Mouse (Mus musculus) large intestine, adult 2 months (tissue): Measurements from ENCODE around the gene Mrpl55. TPM values are rescaled to one million over a fixed set of nuclear protein-coding genes. Genes with fewer than 3 reads are reported as not detected.

Experiments used
- DNase-seq: peaks from one replicate; pipeline ENCODE4 v3.0.0-alpha.2; 2012; ENCODE audit warnings: low read depth, low spot score
- WGBS: fragments of 180-500 bp; shearing (Covaris S2); methylation state at CpG from one replicate; pipeline ENCODE4 v1.1.7; 2018; 5-methylcytosine and 5-hydroxymethylcytosine counted together
- polyA plus RNA-seq: library from polyadenylated mRNA; depleted of rRNA; stranded (reverse); fragments of >200 nt; gene quantifications from 2 replicates; pipeline ENCODE4 v1.2.3, GENCODE M21; 2012; rRNA removed

Mrpl55 gene
- polyA plus RNA-seq, 1 experiment, result 36.9 TPM

- no peak for DNase-seq
- 9% methylated on average over 3 of the region's 3 CpGs for WGBS
Measured at GRCm38 (mm10) chr11:59226251-59226650, 24.0 kb downstream of the Mrpl55 start.

GRCm38 (mm10) chr11:59226787-59227603 lies 24.7 kb downstream of the Mrpl55 start:
- WGBS, result under 1% methylated on average over 21 of the region's 21 CpGs
- DNase-seq, result no peak

GRCm38 (mm10) chr11:59227604-59228121 lies 25.4 kb downstream of the Mrpl55 start:
- 1% methylated on average over 51 of the region's 51 CpGs for WGBS
- DNase-seq, result no peak

DNA sequence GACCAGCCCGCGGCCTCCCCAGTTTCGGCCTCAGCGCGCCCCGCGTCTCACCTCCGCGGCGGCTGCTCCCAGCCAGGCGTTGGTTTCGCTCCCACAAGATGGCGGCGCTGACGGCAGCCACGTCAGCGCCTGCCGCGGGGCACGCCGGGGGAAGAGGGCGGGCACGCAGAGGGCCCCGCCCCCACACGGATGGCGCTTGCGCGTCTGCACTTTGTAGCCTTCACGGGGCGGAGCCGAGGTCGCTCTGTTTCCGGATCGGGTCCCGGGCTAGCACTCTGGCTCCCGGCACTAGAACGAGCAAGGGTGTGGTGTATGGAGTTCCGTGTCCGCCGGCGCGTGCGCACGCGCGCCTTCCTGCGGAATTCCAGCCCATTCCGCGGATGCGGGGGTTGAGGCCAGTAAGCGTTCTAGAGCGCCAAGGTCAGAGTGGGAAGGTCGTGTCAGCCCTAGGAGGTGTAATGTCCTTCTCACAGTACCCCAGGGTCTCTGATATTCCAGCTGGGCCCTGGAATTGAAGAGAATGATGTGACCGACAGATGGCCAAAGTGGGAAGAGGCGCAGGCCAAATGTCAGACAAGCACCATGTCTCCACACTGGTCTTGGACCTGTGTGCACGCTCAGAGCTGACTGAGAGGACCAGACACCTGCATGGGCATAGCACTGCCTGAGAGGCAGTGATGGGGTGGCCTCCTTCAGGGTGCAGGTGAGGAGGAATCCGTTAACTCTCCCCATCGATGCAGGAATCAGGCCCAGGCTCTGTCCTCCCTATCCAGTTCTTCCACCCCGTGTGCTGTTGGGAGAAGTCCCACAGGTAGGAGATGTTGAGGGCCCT lies 26.1 kb downstream of the Mrpl55 start, which contains the start of gene Arf1:
Gene Arf1 (minus strand): TSS at position 149 of the 832 bp plus-strand sequence.
- WGBS, result 4% methylated on average over 59 of the region's 59 CpGs
- peak; percentile 75 for DNase-seq

DNA sequence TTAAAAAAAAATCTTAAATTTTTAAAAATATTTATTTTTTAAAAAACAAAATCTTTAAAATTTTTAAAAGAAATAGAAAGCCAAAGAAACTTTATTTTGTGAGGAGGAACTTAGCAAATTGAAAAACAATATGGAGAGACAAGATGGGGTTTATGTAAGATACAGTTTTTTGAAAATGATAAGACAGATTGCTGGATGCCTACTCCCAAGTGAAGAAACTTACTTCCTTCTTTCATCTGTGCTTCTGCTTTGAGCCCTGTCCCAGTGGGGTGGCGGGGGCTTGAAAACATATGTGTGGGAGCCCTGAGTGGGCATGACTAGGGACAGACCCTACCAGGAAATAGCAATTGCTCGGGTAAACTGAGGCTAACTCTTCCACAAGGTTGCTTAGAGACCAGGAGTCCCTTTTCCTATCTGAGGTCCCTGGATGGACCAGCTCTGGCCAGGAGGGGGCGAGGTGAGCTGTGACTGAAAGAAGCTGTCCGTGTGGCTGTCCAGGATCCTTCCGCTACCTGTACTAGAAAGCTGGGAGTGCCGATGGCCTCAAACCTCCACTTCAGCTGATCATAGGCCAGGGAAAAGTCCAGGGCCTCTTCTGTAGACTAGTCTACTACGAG lies 28.0 kb downstream of the Mrpl55 start:
- no peak for DNase-seq
- WGBS, result 12% methylated on average over 7 of the region's 7 CpGs

DNA sequence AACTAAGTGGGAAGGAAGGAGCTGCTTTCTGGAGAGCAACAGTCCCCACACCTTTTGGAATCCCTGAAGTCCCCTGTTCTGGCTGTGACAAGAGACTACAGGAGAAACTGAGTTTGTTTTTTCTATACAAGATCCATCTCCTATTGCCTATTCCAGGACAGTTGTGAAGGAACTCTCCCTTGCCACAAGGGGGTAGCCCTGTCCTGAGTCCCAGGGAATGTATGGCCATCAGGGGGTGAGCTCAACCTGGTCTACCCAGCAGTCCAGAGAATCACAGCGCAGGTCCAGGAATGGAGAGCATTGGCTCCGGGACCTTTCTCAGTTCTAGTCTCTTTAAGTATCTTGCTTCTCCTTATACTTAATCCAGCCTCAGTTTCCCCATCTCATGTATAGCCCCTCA lies 30.5 kb downstream of the Mrpl55 start:
- DNase-seq, result no peak
- WGBS, result 63% methylated on average over 2 of the region's 2 CpGs

- no peak for DNase-seq
- 6% methylated on average over 15 of the region's 15 CpGs for WGBS
Measured at GRCm38 (mm10) chr11:59238525-59239427, 36.5 kb downstream of the Mrpl55 start.

DNA sequence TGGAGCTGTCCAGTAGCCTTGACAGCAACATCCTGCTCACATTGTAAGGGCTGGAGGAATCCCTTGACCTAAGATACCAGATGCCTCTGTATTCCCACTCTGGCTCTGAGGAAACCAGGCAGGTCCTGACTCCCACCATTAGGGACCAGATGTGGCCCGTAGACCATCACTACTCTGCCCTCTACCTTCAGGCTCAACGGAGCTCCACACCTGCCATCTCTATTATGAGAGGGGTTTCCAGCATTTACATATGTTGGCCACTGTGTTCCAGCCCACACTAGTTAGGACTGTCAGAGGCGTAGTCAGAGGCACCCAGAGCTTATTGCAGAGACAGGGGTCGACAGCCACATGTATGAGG lies 37.1 kb downstream of the Mrpl55 start:
- WGBS, result 55% methylated on average over 4 of the region's 4 CpGs
- no peak for DNase-seq

DNA sequence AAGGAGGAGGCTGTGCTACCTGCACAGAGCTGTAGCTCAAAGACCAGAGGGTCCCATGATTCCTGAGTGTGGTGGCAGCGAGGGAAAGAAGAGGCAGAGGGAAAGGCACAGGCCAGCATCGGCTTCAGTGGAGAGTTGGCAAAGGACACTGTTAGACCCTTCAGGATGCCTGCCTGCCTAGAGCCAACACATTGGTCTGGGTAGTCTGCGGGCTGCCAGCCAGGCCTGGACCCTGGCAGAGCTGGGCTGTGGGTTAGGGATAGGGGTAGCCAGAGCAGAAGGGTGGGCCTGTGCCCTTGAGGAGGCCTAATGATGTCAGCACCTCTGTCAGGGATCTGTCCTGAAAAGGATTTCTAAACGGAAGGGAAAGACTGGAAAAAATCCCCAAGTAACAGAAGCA lies 37.5 kb downstream of the Mrpl55 start:
- 88% methylated on average over 4 of the region's 4 CpGs for WGBS
- no peak for DNase-seq

- no peak for DNase-seq
- WGBS, result 12% methylated on average over 3 of the region's 3 CpGs
Measured at GRCm38 (mm10) chr11:59241841-59242240, 39.6 kb downstream of the Mrpl55 start.

DNA sequence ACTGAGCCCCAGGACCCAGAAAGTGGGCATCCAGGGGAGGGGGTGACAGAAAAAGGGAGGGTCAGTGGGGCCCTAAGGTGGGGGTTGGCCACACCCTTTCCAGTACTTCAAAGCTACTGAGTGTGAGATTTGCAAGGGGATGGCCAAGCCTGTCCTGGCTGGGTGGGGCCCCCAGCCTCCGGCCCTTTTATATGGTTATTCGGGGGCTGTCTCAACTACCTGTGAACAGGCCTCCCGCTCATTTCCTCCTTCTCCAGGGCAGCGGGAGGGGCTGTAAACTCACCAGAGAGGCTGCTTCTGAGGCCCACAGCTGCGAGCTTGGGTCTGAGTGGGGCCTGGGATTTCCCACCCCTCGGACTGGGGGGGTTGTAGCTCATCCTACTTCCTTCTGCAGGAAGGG lies 41.6 kb downstream of the Mrpl55 start:
- WGBS, result 14% methylated on average over 6 of the region's 6 CpGs
- no peak for DNase-seq

DNA sequence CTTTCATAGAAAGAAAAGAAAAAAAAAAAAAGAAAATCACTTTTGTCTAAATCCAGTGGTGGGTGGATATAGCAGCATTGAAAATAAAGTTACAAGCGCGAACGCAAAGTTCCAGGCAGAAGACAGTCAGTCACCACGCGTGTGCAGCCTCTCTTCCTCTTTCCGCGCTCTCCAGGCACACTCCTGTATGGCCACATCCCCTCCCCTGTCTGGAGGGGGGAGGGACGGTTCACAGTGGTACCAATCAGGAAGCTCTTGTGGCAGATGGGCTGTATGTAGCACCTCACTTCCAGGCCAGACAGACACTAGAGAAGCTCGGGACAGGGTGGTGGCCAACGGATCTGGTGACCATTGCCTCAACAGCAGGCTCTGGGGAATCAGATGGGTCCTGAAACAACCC lies 45.8 kb downstream of the Mrpl55 start:
- no peak for DNase-seq
- 49% methylated on average over 10 of the region's 10 CpGs for WGBS

Other genes starting within 250 kb of the Mrpl55 start
- gene Hist3h2a, start 247.8 kb upstream of the Mrpl55 start, polyA plus RNA-seq, result 11.6 and 13.1 TPM in 2 replicates
- 0.15 and 0.22 TPM in 2 replicates for gene Trim17, start 247.8 kb upstream of the Mrpl55 start, polyA plus RNA-seq
- 15.4 and 21.9 TPM in 2 replicates for gene Trim11, start 224.4 kb upstream of the Mrpl55 start, polyA plus RNA-seq
- 0.62 and 0.92 TPM in 2 replicates for gene Obscn, start 66.1 kb upstream of the Mrpl55 start, polyA plus RNA-seq
- gene Iba57, start 38.7 kb upstream of the Mrpl55 start, polyA plus RNA-seq, result 4.7 and 7.1 TPM in 2 replicates
- gene Gjc2, start 19.3 kb upstream of the Mrpl55 start, polyA plus RNA-seq, result 1.7 and 2.5 TPM in 2 replicates
- 143 and 195 TPM in 2 replicates for gene Guk1, start 10.3 kb upstream of the Mrpl55 start, polyA plus RNA-seq
- 21.1 and 21.6 TPM in 2 replicates for gene 2310033P09Rik, start 5.8 kb downstream of the Mrpl55 start, polyA plus RNA-seq
- 693 and 778 TPM in 2 replicates for gene Arf1, start 25.8 kb downstream of the Mrpl55 start, polyA plus RNA-seq
- gene Wnt3a, start 88.3 kb downstream of the Mrpl55 start, polyA plus RNA-seq, result not detected in 2 replicates
- 1.0 and 1.4 TPM in 2 replicates for gene Wnt9a, start 104.4 kb downstream of the Mrpl55 start, polyA plus RNA-seq
- gene Prss38, start 173.2 kb downstream of the Mrpl55 start, polyA plus RNA-seq, result not detected in 2 replicates
- 3.8 and 4.9 TPM in 2 replicates for gene Jmjd4, start 247.6 kb downstream of the Mrpl55 start, polyA plus RNA-seq
- gene Snap47, start 248.7 kb downstream of the Mrpl55 start, polyA plus RNA-seq, result 21.6 and 21.7 TPM in 2 replicates